Mouse (Mus musculus): Measurements from ENCODE around the gene Olfr998. TPM values are rescaled to one million over a fixed set of nuclear protein-coding genes. Genes with fewer than 3 reads are reported as not detected.

Gene Olfr998
- not detected in 2 replicates for polyA plus RNA-seq (2012; rRNA removed)

DNA sequence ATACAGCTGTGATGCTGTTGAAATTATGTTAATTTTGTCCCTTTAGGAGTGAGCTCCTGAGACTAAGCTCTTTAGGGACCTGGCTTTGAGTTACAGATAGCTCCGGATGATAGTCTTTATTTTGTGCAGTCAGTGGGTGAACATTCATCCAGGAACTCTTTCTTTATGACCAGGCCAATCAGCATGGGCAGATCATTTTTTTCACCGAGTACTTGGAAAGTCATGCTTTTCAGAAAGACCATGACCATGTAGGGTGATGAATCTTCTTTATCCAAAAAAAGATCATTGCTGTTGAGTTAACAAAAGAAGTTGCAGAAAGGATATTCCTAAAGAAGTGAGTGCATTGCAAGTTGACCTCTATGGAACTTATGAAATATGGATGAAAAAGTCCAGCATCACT is at the start of gene Olfr998:
TSS of gene Olfr998 (plus strand) at position 301 of the 400 bp plus-strand sequence.

GRCm38 (mm10) chr2:85578915-85579314 is 9.8 kb upstream of the Olfr998 start, which contains the start of gene Olfr996:
Olfr996 (plus strand) TSS chr2:85579215.

DNA sequence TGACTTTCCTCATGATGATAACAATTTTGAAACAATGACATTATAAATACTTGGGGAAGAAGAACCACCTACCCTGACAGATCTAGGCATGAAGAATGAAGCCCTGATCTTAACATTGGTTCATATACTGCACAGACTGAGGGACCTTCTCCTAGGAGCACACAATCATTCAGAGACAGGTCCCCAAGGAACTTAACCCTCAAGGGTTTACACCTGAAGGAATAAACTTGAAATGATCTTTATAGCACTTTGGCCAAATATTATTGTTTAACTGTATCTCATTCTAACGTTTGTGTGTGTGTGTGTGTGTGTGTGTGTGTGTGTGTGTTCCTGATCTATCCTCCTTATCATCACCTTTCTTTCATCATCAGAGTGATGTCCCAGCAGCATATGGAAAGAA is 23.1 kb downstream of the Olfr998 start, which contains the start of gene Olfr1000:
TSS of gene Olfr1000 (minus strand) at position 101 of the 400 bp plus-strand sequence.

Other genes starting within 250 kb of the Olfr998 start
- not detected in 2 replicates for gene Olfr987, start 249.6 kb upstream of the Olfr998 start, polyA plus RNA-seq (2012; rRNA removed)
- not detected in 2 replicates for gene Olfr988, start 225.7 kb upstream of the Olfr998 start, polyA plus RNA-seq (2012; rRNA removed)
- not detected in 2 replicates for gene Olfr992, start 179.5 kb upstream of the Olfr998 start, polyA plus RNA-seq (2012; rRNA removed)
- not detected in 2 replicates for gene Olfr993, start 174.1 kb upstream of the Olfr998 start, polyA plus RNA-seq (2012; rRNA removed)
- not detected in 2 replicates for gene Olfr994, start 152.5 kb upstream of the Olfr998 start, polyA plus RNA-seq (2012; rRNA removed)
- gene Olfr995, start 145.3 kb upstream of the Olfr998 start, polyA plus RNA-seq (2012; rRNA removed): not detected in 2 replicates
- gene 4833423E24Rik, start 69.9 kb upstream of the Olfr998 start, polyA plus RNA-seq (2012; rRNA removed): 0.04 TPM in 2 replicates
- gene Olfr996, start 9.7 kb upstream of the Olfr998 start, polyA plus RNA-seq (2012; rRNA removed): not detected in 2 replicates
- not detected in 2 replicates for gene Olfr1000, start 23.0 kb downstream of the Olfr998 start, polyA plus RNA-seq (2012; rRNA removed)
- gene Olfr1002, start 61.8 kb downstream of the Olfr998 start, polyA plus RNA-seq (2012; rRNA removed): not detected in 2 replicates
- gene Olfr154, start 75.5 kb downstream of the Olfr998 start, polyA plus RNA-seq (2012; rRNA removed): not detected in 2 replicates
- gene Olfr1006, start 89.8 kb downstream of the Olfr998 start, polyA plus RNA-seq (2012; rRNA removed): not detected in 2 replicates
- not detected in 2 replicates for gene Olfr1008, start 100.5 kb downstream of the Olfr998 start, polyA plus RNA-seq (2012; rRNA removed)
- gene Olfr1009, start 126.5 kb downstream of the Olfr998 start, polyA plus RNA-seq (2012; rRNA removed): not detected in 2 replicates
- not detected in 2 replicates for gene Olfr1012, start 173.8 kb downstream of the Olfr998 start, polyA plus RNA-seq (2012; rRNA removed)
- gene Olfr1013, start 178.2 kb downstream of the Olfr998 start, polyA plus RNA-seq (2012; rRNA removed): not detected in 2 replicates
- not detected in 2 replicates for gene Olfr1014, start 183.8 kb downstream of the Olfr998 start, polyA plus RNA-seq (2012; rRNA removed)
- not detected in 2 replicates for gene Olfr1015, start 193.1 kb downstream of the Olfr998 start, polyA plus RNA-seq (2012; rRNA removed)
- not detected in 2 replicates for gene Olfr1016, start 213.6 kb downstream of the Olfr998 start, polyA plus RNA-seq (2012; rRNA removed)
- gene Olfr1018, start 229.5 kb downstream of the Olfr998 start, polyA plus RNA-seq (2012; rRNA removed): not detected in 2 replicates

Measured in central nervous system, embryonic 11.5 days (tissue).